Mouse (Mus musculus): ENCODE results near the gene Vps13d.
"Not testable (repeated sequence)": the region's sequence is repeated elsewhere in the genome, so short reads cannot be mapped to it uniquely, and the experiment has no call there.

Vps13d gene

DNA sequence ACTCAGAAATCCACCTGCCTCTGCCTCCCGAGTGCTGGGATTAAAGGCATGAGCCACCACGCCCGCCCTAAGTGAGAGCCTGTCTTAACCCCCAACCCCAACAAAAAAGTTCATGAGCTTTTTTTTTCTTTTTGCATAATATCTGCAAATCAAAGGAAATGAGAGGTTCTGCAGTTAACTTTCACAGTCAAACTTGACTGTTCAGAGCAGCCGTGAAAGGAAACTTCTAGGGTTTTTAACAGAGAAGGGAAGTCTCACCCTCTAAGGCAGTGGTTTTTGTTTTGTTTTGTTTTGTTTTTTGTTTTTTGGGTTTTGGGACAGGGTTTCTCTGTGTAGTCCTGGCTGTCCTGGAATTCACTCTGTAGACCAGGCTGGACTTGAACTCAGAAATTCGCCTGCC lies 15.8 kb upstream of the Vps13d start:
- no peak for DNase-seq

DNA sequence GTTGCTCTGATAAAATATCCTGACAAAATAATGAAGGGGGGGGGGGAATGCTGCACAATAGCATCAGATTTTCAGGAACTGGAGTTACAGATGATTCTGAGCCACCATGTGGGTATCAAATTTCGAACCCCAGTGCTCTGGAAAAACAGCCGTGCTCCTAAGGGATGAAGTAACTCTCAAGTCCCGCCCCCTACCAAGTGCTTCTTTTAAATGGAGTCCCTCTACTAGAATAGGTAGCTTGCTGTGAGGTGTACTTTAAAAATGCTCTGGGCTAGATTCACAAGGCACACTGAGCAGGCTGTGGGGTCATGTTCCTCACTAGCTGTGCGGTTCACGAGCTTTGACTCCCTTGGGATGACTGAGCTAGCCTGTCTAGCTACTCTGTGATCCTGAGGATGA lies 14.9 kb upstream of the Vps13d start:
- no peak for DNase-seq

DNA sequence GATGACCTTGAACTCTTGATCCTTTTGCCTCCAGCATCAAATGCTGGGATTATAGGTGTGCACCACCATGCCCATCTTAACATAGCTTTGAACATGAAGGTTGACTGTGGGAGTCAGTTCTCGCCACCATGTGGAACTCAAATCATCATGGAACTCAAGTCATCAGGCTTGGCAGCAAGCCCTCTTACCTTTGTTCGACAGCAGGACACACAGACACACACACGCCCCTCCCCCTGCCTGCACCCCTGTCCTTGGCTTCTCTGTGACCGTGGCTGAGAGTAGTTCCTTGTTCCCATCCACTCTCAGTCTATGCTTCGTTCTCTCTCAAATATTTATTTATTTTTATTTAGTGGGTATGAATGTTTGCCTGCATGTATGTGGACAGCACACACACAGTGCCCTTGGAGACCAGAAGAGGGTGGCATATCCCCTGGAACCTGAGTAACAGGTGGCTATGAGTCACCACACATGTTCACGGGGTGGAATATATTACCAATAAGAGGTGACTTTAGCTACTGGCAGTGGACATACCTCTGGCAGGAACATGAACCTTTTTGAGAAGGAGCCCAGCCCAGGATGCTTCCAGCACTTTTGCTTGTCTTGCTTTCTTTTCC lies 14.4 kb upstream of the Vps13d start:
- DNase-seq = no peak

DNA sequence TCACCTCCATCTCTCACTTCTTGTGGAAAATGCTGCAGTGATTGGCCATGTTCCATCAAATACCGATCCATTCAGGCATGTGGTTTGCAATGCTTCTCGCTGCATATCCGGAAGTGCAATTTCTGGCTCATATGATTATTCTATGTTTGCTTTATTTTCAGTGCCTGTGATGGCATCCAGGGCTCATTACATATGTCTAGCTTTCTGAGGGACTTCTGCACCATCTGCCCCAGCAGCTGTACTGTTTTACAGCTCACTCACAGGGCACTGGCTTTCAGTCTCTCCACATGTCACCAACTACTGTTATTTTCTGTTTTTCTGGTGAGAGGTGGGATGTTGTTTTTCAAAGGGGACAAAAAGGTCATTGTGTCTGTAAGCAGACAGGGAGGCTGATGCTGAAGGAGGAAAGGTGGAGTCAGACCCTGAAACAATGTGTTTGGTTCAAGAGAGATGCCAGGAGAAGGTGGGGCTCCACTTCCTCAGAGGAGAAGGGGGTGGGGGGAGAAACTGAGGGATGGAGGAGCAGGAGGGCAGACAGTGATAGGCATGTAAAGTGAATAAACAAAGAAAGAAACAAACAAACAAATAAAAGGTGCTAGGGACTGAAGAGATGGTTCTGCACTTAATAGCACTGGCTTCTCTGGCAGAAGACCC lies 13.0 kb upstream of the Vps13d start:
- DNase-seq = no peak

DNA sequence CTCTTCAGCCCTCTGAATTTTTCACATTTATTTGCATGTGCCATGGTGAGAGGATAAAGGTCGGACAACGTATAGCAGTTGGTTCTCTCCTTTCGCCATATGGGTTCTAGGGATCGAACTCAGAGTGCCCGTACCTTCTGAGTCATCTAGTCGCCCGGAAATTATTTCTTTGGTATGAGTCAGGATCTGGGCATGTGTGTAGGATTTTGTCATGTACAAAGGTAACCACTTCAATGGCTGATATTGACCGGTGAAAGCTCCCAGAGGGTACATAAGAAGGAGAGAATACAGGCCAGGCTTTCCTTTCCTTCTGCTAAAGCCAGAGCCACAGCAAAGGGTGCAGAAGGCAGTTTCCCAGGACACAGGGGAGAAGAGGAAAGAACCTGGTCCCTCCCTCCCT lies 10.0 kb upstream of the Vps13d start:
- DNase-seq = no peak

DNA sequence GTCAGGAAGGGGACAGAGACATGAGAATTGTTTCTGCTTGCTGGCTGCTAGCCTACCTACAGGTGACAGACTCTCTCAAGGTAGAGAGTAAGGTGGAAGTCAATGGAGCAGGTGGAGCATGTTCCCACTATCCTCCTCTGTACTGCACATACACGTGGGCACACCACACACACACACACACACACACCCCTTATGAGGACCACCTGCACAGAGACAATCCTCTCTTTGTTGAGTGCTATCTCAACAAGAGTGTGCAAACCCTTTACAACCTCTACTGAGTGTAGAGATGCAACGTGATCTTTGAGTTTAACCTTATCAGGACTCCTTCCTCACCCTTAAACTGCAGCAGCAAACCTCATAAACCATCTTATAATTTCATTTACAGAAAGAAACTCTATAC lies 8.5 kb upstream of the Vps13d start:
- DNase-seq = no peak

DNA sequence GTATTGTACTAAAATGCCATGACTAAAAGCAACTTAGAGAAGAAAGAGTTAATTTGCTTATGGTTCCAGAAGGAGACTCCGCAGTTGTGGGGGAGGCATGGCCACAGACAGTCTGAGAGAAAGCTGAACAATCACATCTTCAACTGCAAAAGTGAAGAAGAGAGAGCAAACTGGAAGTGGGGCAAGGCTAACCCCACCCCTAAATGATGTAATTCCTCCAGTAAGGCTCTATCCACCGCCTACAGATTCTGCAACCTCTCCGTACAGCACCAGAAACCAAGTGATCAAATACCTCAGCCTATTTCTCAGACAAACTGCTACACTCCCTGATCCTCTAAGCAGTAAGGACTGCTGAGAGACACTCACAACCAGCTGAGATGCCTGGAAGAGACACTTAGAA lies 6.6 kb upstream of the Vps13d start:
- DNase-seq = no peak

DNA sequence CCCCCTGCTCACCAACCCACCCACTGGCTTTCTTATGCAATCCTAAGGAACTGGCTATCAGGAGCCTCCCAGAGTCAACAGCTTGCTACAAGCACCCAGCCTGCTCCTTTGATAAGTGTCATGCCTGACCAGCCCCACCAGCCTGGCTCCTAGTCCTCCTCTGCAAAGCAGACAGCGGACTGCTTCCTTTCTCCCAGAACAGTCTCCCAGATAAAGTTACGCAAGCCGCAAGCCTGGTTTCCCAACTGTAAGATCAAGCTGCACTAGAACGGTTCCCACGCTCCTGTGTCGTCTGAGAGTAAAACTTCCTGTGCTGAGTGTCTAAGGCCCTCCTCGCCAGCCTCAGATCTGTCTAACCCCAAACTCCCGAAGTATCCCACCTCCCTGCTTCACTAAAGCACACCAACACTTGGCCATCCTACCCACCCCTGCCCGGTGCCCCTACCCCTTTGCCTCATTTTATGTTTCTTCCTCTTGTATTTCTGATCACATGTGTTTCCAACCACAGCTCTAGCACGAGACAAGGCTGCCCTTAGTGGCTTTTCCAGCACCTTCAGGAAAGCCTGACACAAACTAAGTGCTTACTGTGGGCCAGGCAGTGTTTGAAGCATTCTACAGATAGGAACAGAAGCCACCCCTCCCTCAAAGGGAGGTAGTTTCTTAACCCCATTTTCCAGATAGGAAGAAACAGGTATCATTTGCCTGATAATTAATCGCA lies 5.3 kb upstream of the Vps13d start:
- DNase-seq = no peak

DNA sequence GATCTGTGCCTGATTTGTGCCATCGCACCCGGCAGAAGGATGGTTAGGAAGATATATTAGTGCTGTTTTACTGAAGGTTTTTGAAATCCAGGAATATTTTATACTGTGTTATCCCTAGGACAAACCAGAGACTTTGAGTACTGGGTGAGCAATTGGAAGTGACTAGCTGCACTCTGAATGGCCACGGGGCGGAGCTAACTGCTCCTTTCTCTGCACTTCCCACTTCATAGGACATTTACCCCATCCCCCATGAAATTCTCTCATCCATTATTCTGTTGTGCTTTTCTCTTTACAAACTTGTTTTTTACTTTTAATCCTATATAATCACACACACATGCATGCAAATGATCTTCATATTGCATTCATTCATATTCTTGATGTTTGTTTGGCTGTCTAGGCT lies 1.8 kb upstream of the Vps13d start:
- DNase-seq = no peak

DNA sequence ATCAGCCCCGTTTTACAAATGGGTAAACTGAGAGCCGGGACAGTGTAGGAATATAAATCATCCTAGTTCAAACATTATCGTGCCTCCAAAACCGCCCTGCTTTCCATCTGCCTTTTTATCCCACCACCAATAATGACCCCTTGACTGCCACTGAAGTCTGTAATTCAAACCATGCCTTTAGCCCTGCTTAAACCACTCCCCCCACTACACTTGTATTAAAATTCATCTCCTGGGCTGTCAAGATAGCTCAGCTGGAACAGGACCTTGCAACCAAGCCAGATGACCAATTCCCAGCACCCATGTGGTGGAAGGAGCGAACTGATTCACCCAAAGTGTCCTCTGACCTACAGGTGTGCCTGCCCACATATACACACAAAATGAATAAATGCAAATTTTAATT lies 367 bp upstream of the Vps13d start:
- no peak for DNase-seq

DNA sequence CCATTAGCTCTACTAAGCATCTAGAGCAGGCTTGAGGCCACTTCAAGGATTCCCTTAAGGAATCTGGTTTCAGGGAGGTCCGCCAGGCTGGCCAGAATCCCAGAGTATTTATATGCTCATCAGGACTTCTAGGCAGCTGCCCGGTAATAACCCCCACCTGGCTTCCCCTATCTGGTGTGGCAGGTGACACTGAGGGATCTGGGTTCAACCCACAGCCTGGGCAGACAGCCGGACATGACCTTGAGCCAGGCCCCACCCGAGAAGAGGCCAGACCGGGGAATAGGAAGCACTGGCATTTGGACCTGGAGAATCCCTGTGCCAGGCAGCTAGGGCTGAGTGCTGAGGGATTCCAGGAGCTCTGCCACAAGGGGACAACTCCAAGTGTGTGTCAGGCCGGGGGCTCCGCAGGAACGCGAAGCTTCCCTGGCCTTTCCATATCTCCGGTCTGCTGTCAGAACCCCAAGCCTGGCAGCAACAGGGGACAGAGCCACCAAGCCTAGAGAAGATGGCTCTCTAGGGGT lies 754 bp downstream of the Vps13d start:
- peak in 1 of 2 experiments; percentile 20 for DNase-seq

DNA sequence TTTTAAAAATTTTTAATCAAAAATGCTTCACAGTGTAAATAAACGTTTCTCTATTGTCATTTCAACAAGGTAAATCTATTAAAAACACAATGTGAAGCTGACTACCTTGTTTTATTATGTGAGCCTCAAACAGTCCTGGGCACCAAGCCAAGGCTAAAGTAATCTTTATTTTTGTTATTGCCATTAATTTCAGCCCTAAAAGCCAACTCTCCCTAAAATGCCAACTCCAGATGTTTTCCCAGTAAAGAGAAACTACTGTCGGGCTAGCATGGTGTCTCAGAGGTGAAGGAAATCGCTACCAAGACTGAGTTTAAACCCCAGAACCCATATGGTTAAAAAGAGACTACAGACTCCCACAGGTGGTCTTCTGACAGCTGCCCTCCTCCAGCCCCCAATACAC lies 1.4 kb downstream of the Vps13d start:
- no peak for DNase-seq

DNA sequence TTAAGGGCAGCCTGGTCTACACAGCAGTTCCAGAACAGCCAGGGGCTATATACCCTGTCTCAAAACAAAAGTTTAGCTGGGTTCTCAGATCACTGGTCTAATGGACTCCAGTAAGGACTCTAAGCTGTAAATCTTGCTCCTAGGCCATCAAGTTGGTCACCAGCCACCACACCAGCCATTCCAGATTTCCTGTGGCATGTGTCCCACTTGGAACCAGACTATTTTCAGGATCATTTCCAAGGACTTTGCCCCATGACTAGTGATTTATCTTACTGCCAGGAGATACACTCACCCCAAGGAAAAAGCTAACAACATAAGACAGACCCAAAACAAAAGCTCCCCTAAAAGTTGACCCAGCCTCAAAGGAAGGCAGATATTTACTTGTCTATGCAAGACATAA lies 2.1 kb downstream of the Vps13d start:
- DNase-seq = no peak

DNA sequence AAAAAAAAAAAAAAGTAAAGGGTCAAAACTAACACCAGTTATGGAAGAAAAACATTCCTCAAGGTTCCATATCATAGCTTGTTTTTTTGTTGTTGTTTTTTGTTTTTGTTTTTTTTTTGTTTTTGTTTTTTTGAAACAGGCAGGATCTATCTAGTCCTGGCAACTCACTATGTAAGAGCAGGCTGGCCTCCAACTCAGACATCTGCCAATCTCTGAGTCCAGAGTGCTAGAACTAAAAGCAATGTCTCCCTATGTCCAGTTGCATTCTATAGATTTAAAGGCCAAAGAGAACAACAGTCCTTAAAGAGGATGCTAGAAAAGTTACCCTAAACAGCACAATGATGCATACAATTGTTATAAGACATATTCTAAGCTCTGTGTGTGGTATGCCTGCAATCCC lies 6.2 kb downstream of the Vps13d start:
- DNase-seq = no peak

DNA sequence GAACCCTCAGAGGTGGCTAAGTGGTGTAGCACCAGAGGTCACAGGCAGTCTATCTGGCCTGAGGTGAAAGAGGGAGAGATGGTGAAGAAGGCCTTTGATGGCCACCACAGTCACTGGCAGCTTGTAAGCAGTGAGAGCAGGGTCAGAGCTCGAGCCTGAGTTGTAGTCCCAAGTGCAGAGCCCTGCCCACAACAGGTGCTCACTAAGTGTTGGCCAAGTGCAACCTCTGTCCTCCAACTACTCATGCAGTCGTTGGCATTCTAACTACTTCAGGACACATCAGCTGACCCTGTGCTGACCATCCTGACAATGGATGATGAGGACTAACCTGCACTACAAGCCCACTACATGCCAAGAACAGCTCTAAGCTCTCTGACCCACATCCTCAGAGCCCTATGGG lies 7.2 kb downstream of the Vps13d start:
- DNase-seq = no peak

DNA sequence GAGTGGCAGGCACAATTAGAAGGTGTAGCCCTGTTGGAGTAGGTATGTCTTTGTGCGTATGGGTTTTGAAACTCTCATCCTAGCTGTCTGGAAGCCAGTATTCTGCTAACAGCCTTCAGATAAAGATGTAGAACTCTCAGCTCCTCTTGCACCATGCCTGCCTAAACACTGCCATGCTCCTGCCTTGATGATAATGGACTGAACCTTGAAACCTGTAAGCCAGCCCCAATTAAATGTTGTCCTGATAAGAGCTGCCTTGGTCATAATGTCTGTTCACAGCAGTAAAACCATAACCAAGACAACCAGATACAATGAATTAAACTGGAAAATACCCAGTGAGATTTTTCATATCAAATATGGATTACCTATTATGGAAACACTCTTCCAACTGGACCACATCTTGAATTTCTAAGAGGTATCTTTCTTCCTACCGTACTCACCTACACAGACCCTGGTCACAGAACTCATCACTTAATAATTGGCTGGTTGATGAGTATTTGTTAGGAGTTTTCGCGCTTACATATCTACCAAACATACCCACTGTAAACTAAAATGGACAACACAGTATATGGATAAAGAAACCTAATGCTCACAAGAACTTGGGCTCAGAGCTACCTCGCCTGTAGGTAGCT lies 15.8 kb downstream of the Vps13d start:
- DNase-seq = no peak

DNA sequence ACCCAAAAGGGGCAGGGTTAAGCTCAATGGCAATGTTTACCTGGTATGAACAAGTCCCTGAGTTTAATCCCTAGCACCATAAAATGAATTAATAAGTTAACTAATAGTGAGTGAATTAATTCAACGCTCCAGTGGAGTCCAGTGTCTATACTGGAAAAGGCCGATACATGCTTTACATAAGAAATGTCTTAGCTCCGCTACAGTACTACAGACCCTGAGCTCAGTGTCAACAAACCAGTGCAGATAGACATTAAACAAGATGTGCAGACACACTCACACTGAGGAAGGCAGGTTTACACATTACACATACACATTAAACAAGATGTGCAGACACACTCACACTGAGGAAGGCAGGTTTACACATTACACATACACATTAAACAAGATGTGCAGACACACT lies 29.3 kb downstream of the Vps13d start:
- DNase-seq = not testable (repeated sequence)

DNA sequence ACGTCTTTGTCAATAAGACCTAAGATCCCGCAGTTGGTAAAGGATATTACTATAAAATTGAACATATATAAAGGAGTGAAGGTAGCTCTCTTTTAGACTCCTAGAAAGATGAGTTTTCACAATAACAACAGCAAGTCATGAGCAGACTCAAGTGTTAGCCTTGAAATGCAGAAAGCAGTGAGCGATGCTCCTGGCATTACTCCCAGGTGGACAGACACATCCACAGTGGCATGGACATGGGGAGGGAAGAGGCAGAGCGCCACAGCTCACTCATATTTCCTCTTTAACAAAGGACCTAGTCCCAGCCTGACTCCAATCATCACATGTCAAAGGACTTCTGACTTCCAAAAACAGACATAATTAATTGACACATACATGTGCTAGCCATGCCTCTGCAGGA lies 30.7 kb downstream of the Vps13d start:
- DNase-seq = no peak

DNA sequence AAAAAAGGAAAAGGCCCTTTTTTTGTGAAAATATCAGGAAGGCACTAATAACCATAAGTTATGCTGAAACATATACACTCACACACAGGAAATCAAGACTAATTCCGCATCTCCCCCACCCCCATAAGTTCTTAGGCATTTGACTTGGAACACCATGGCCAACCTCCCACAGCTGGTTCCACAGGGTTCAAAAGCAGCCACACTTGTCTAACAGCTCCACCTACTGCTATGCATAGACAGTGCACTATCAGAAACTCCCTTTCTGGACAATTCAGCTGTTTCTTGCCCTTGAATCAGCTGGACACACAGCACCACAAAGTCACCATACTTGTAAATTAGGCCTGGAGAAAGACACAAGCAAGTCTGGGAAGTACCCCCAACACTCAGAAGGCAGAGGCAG lies 33.6 kb downstream of the Vps13d start:
- no peak for DNase-seq

DNA sequence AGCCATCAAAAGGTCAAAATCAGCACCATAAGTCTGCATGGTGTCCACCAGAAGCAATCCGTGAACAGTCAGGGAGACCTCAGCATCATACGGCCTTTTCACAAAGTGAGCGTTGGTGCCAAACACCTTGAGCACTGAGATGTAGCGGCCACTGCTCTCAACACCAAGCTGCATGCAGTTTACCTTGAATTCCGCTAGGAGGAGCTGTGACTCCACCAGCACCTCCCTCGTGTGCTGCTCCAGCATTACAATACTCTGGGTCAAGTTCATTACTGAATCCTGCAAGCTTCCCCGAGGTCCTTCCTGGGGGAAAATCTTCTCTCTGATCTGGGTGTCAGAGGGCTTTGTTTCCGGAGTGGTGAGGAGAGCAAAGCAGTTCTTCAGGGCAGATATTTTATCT lies 38.8 kb downstream of the Vps13d start:
- DNase-seq = peak; percentile 14 to 29

DNA sequence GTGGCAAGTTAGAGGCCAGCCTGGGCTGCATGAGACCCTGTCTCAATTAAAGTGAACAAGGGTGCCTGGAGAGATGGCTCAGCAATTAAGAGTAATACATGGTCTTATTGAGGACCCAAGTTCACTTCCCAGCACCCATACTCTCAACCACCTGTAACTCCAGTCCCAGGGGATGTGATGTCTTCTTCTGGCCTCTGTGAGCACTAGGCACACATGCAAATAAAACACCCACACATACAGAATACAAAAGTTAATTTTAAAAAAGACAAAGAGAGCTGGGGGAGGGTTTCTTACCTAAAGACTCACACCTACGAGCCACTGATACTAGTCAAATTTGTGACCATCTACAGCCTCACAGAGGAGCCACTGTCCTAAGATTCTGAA lies 43.7 kb downstream of the Vps13d start:
- DNase-seq = no peak

DNA sequence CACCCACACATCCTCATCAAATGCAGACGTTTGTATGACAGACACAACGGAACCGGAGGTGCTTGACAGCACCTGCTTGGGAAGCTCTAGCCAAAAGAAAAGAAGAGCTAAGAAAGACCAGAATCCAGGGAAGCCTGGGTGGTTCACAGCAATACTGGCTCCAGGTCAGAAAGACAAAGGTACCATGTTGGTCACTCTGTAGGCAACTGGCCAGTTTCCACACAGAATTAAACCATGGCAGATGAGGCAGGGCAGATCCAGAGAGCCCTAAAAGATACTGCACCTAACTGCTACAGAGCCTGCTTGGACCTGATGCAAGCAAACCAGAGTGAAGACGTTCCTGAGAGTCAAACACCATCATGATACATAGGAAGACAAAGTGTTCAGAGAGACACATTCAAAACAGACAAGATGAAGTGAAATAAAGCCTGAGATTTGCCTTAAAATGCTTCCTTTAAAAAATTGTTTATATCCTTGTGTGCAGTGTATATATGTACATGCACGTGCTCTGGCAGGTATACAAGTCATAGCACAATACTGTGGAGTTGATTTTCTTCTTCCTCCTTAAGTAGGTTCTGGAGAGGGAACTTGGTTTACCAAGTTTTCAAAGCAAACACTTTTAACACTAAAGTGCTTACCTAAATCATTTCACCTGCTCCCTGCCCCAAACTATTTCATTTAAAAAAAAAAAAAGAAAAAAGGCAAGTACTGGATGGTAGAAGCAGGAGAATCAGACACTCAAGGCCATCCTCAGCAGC lies 44.3 kb downstream of the Vps13d start:
- DNase-seq = no peak

Measured in thymus, adult 18-20 months (tissue).